Mouse (Mus musculus): Measurements from ENCODE around the gene Gm5414. TPM values are rescaled to one million over a fixed set of nuclear protein-coding genes. Genes with fewer than 3 reads are reported as not detected.

Gm5414 gene
- total and polyA plus RNA-seq, 3 experiments: not detected

GRCm38 (mm10) chr15:101588216-101588615 lies 39.8 kb downstream of the Gm5414 start:
- dilution Hi-C loops (cut with MboI; ENCODE audit: extremely low pct_ligation_motif_present, extremely low pct_unique_long_range_greater_than_20kb, low sequenced_read_pairs): no loop called here
- H3K27ac ChIP-seq (ENCODE audit: insufficient read depth, low read depth): no peak overlapping the region

GRCm38 (mm10) chr15:101584456-101584855 lies 43.5 kb downstream of the Gm5414 start:
- Histone ChIP-seq H3K27ac (ENCODE audit: insufficient read depth, low read depth) (no peak overlapping the region), H3K27me3 (replicated peaks) (peaks cover 87% of the 10 kb centered on the region), H3K4me3 (replicated peaks in 1 of 3; ENCODE audit: low read depth in 2 of 3, low read length in 2 of 3, poor library complexity in 1 of 3) (no peak overlapping the region), H3K79me2 (replicated peaks; ENCODE audit: control insufficient read depth, extremely low read depth, insufficient read depth, poor library complexity, severe bottlenecking) (no peaks in the 10 kb centered on the region), H3K9ac (ENCODE audit: insufficient read depth, low read depth) (no peak overlapping the region), H3K9me3 (replicated peaks; ENCODE audit: low read length) (no peaks in the 10 kb centered on the region), H3K4me2 (ENCODE audit: insufficient read depth, low read depth, poor library complexity, severe bottlenecking) (no peak overlapping the region), H3K4me1 (ENCODE audit: control insufficient read depth in 1 of 2, insufficient read depth in 2 of 2) (no peaks in the 10 kb centered on the region; a peak in 1 of 4 replicates), H3K36me3 (replicated peaks in 1 of 2; ENCODE audit: control insufficient read depth in 1 of 2, insufficient read depth in 1 of 2, low read length in 1 of 2) (no peaks in the 10 kb centered on the region)
- in situ Hi-C loops (cut with MboI; ENCODE audit: low pct_ligation_motif_present, low pct_unique_long_range_greater_than_20kb, low sequenced_read_pairs): no loop called here
- dilution Hi-C loops (cut with MboI; ENCODE audit: extremely low pct_ligation_motif_present, extremely low pct_unique_long_range_greater_than_20kb, low sequenced_read_pairs): no loop called here
- DNase-seq (ENCODE audit: extremely low read depth): no peak
- TF ChIP-seq JUND (conservative IDR thresholded peaks at IDR 0.05; ENCODE audit: low read depth, low read length) (no peak), RAD21 (IDR thresholded peaks at IDR 0.05; ENCODE audit: low read depth, low read length) (peak; percentile 37), CTCF (conservative IDR thresholded peaks at IDR 0.05 in 1 of 2, IDR thresholded peaks at IDR 0.05 in 1 of 2; ENCODE audit: low read depth in 2 of 2, low read length in 2 of 2) (peak in 1 of 2 experiments; percentile 38; a peak in 2 of 4 replicates)

More at GRCm38 (mm10) chr15:101588216-101588615, 39.8 kb downstream of the Gm5414 start:
- in situ Hi-C loops (cut with MboI; ENCODE audit: low pct_ligation_motif_present, low pct_unique_long_range_greater_than_20kb, low sequenced_read_pairs): no loop called here
- H3K9me3 ChIP-seq (replicated peaks; ENCODE audit: low read length): no peaks in the 10 kb centered on the region
- H3K4me1 ChIP-seq (ENCODE audit: control insufficient read depth in 1 of 2, insufficient read depth in 2 of 2): no peaks in the 10 kb centered on the region; a peak in 1 of 4 replicates
- DNase-seq (ENCODE audit: extremely low read depth): peak; percentile 24
- no peaks in the 10 kb centered on the region for H3K79me2 ChIP-seq (replicated peaks; ENCODE audit: control insufficient read depth, extremely low read depth, insufficient read depth, poor library complexity, severe bottlenecking)
- H3K36me3 ChIP-seq (replicated peaks in 1 of 2; ENCODE audit: control insufficient read depth in 1 of 2, insufficient read depth in 1 of 2, low read length in 1 of 2): no peaks in the 10 kb centered on the region
- H3K27me3 ChIP-seq (replicated peaks): peaks cover 60% of the 10 kb centered on the region
- no peak; the same call in 1 of the 2 replicates for TF ChIP-seq RAD21 (IDR thresholded peaks at IDR 0.05; ENCODE audit: low read depth, low read length)
- TF ChIP-seq MEF2A (IDR thresholded peaks at IDR 0.05; ENCODE audit: borderline replicate concordance, low read depth, low read length): no peak
- TF ChIP-seq ZKSCAN1 (IDR thresholded peaks at IDR 0.05; ENCODE audit: borderline replicate concordance, low read depth, low read length): no peak
- no peak for TF ChIP-seq KAT2A (IDR thresholded peaks at IDR 0.05; ENCODE audit: insufficient replicate concordance, low read length)
- TF ChIP-seq CTCF (conservative IDR thresholded peaks at IDR 0.05 in 1 of 2, IDR thresholded peaks at IDR 0.05 in 1 of 2; ENCODE audit: low read depth in 2 of 2, low read length in 2 of 2): peak; percentile 47 to 57
- 0 out of 2 replicates have a peak, but pooled peaks have one; percentile 3 for TF ChIP-seq SMC3 (IDR thresholded peaks at IDR 0.05; ENCODE audit: low read depth, low read length)
- no peak overlapping the region for H3K4me3 ChIP-seq (replicated peaks in 1 of 3; ENCODE audit: low read depth in 2 of 3, low read length in 2 of 3, poor library complexity in 1 of 3)
- no peak overlapping the region for H3K4me2 ChIP-seq (ENCODE audit: insufficient read depth, low read depth, poor library complexity, severe bottlenecking)
- H3K9ac ChIP-seq (ENCODE audit: insufficient read depth, low read depth): no peak overlapping the region

DNA sequence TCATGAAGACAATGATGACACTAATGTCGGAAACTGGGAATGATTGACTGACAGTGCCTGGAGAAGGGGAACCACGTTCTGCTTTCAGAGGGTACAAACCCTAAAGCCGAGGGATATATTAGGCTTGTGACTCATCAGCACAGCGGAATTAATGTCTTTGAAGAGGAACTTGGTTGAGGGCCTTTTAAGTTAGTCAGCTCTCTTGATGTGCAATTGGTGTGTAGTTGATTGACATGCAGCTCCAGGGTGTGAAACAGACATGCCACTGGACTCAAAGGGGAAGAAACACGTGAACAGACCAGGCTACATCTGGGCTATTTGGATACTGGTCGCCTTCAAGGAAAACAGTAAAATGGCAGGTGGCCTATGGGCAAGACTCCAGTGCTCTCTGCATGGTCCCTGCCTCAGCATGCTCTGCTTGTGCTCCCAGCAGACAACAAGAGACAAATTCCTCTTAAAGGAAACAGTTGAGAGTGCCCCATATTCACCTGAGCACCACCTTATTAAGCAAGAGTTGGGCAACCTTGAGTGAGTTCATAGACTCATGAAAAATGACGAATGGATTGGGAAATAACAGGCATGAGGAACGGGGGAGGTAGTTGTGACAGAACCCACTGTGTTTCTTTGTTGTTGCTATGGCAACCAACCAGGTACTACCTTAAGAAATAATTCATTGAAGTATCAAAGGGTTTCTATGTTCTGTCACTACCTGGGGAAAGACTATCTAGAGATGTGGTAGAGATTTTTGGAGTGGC lies 44.6 kb downstream of the Gm5414 start:
- in situ Hi-C loops (cut with MboI; ENCODE audit: low pct_ligation_motif_present, low pct_unique_long_range_greater_than_20kb, low sequenced_read_pairs) (no loop called here), dilution Hi-C loops (cut with MboI; ENCODE audit: extremely low pct_ligation_motif_present, extremely low pct_unique_long_range_greater_than_20kb, low sequenced_read_pairs) (no loop called here)
- Histone ChIP-seq H3K4me2 (ENCODE audit: insufficient read depth, low read depth, poor library complexity, severe bottlenecking) (no peak overlapping the region), H3K79me2 (replicated peaks; ENCODE audit: control insufficient read depth, extremely low read depth, insufficient read depth, poor library complexity, severe bottlenecking) (no peaks in the 10 kb centered on the region), H3K36me3 (replicated peaks in 1 of 2; ENCODE audit: control insufficient read depth in 1 of 2, insufficient read depth in 1 of 2, low read length in 1 of 2) (no peaks in the 10 kb centered on the region), H3K27ac (ENCODE audit: insufficient read depth, low read depth) (no peak overlapping the region), H3K9me3 (replicated peaks; ENCODE audit: low read length) (no peaks in the 10 kb centered on the region), H3K27me3 (replicated peaks) (peaks cover 88% of the 10 kb centered on the region), H3K9ac (ENCODE audit: insufficient read depth, low read depth) (no peak overlapping the region), H3K4me1 (ENCODE audit: control insufficient read depth in 1 of 2, insufficient read depth in 2 of 2) (no peaks in the 10 kb centered on the region; a peak in 1 of 4 replicates), H3K4me3 (replicated peaks in 1 of 3; ENCODE audit: low read depth in 2 of 3, low read length in 2 of 3, poor library complexity in 1 of 3) (no peak overlapping the region)
- DNase-seq (ENCODE audit: extremely low read depth): no peak
- no peak for TF ChIP-seq RAD21 (IDR thresholded peaks at IDR 0.05; ENCODE audit: low read depth, low read length)
- no peak for TF ChIP-seq KAT2A (IDR thresholded peaks at IDR 0.05; ENCODE audit: insufficient replicate concordance, low read length)
- no peak for TF ChIP-seq SMC3 (IDR thresholded peaks at IDR 0.05; ENCODE audit: low read depth, low read length)

Data from CH12.LX (cell line).